Mouse (Mus musculus) left cerebral cortex, postnatal 4 days (tissue): ENCODE measurements around the gene Tlr3. TPM values are rescaled to one million over a fixed set of nuclear protein-coding genes. Genes with fewer than 3 reads are reported as not detected.
A peak's percentile ranks its signal among the peaks of the same experiment; 100 is the strongest.

Experiments used
- DNase-seq: peaks from one replicate; pipeline ENCODE4 v3.0.0-alpha.2; 2022
- intact Hi-C: fragments of 180-260 bp; cut with DNase I; formaldehyde crosslinking; loops from one replicate; pipeline ENCODE4 v1.15.1; 2025
- total RNA-seq, 2 experiments: library from RNA; stranded (reverse); gene quantifications; 2 replicates each; pipeline ENCODE4 v1.2.3; 2021

The Tlr3 gene
- total RNA-seq, 2 experiments from 2014 or later: 2.0 to 3.1 TPM

- intact Hi-C loops: no loop called here
- DNase-seq: peak; percentile 62
These were observed 52.6 kb downstream of the Tlr3 start for GRCm38 (mm10) chr8:45358132-45358918.

DNA sequence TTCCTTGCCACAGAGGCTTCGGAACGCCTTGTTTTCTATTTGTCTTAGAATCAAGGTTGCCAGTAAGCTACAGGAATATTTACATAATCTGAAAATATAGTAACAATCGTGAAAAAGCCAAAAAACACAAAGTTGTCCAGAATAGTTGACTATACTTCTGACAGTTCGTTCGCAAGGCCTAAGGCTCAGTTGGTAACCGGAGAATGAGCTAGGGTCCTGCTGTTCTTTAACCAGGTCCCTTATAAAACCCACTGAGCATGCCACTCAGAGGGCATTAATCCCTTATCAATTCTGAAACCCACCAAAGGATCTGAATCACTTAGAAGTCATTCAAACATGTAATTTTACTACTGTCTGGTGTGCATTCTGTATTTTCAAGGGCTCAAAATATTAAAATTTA is 55.1 kb downstream of the Tlr3 start:
- intact Hi-C loops: no loop called here
- DNase-seq: no peak

Other genes starting within 250 kb of the Tlr3 start
- gene F11, start 149.0 kb downstream of the Tlr3 start, total RNA-seq: not detected
- under 1 TPM in 1 of 2 experiments, not detected in 1; 0.10 TPM for gene Klkb1, start 116.2 kb downstream of the Tlr3 start, total RNA-seq
- not detected for gene Gm45753, start 102.6 kb downstream of the Tlr3 start, total RNA-seq
- 1 to 10 TPM; 2.7 to 3.0 TPM for gene Cyp4v3, start 77.9 kb downstream of the Tlr3 start, total RNA-seq
- 10 to 100 TPM; 21.0 to 22.6 TPM for gene Fam149a, start 28.8 kb downstream of the Tlr3 start, total RNA-seq
- gene Sorbs2, start 96.7 kb upstream of the Tlr3 start, total RNA-seq: 100 to 1,000 TPM; 125 to 130 TPM